Mouse (Mus musculus): ENCODE results near the gene A730071L15Rik. TPM values are rescaled to one million over a fixed set of nuclear protein-coding genes. Genes with fewer than 3 reads are reported as not detected.

Gene A730071L15Rik
- polyA plus RNA-seq, 1 experiment, result 0.49 TPM

DNA sequence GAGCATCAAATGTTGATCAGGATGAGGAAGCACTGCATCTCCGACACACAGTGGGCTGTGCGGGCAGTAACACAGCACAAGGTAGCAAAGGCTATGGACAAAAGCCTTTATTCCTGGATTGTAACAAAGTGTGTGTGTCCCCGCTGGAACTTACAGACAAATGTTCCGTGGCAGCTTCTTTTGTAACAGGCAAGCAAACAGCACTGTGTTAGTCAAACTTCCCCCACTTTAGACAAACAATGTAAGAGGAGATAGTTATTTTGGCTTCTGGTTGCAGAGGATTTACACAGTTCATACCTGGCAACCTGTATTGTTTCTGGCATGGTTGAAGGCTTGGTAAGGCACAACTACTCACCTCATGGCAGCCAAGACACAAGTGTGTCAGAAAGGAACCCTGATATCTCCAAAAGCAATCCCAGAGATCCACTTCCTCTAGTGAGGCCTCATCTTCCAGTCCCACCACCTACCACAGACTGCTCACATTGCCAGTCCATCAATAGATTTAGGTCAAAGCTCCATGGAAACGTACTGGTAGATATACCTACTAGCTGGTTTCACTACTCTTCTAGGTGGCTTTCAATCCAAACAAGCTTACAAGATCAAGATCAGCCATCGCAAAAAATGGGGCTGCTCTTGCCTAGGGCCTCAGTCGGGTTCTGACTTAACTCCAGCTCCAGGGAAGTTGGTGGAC is 34.3 kb upstream of the A730071L15Rik start:
- H3K4me1 ChIP-seq (ENCODE audit: control insufficient read depth, insufficient read depth, low read length), result peaks cover 4% of the 10 kb centered on the region
- H3K9ac ChIP-seq (ENCODE audit: low read depth, poor library complexity, severe bottlenecking), result no peak overlapping the region
- TF ChIP-seq CTCF (IDR thresholded peaks at IDR 0.05; ENCODE audit: low read depth, low read length) (no peak), EP300 (IDR thresholded peaks at IDR 0.05; ENCODE audit: insufficient read depth, low read depth, low read length) (no peak), POLR2A (IDR thresholded peaks at IDR 0.05; ENCODE audit: insufficient read depth, low read length) (no peak)
- H3K27ac ChIP-seq (ENCODE audit: insufficient read depth, low read length), result no peak overlapping the region
- H3K36me3 ChIP-seq (ENCODE audit: control insufficient read depth, insufficient read depth, low read length, poor library complexity, severe bottlenecking), result no peaks in the 10 kb centered on the region
- H3K27me3 ChIP-seq (ENCODE audit: control insufficient read depth, insufficient read depth, low read length, poor library complexity, severe bottlenecking), result no peaks in the 10 kb centered on the region
- H3K9me3 ChIP-seq (replicated peaks; ENCODE audit: control insufficient read depth, insufficient read depth, low read length, poor library complexity, severe bottlenecking), result no peaks in the 10 kb centered on the region
- no peak overlapping the region for H3K4me3 ChIP-seq (ENCODE audit: low read depth, low read length)

DNA sequence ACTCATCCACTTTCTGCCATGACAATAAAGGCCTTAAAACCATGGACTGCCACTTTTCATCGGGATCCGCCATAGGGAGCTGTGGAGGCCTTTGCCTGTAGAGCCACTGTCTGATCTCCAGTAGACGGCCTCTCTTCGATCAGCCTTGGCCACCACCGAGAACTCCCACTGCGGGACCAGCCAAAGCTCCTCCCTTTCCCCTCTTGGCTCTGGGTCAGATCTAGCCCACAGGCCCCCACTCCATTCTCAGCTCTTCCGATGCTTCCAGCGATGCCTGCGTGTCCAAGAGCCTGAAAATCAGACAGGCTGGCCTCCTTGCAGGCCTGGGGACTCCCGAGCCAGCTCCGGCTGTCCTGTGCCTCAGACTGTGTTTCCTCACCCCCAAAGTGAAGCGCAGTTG is 33.5 kb upstream of the A730071L15Rik start:
- Histone ChIP-seq H3K27ac (ENCODE audit: insufficient read depth, low read length) (no peak overlapping the region), H3K36me3 (ENCODE audit: control insufficient read depth, insufficient read depth, low read length, poor library complexity, severe bottlenecking) (no peaks in the 10 kb centered on the region), H3K27me3 (ENCODE audit: control insufficient read depth, insufficient read depth, low read length, poor library complexity, severe bottlenecking) (no peaks in the 10 kb centered on the region), H3K9me3 (replicated peaks; ENCODE audit: control insufficient read depth, insufficient read depth, low read length, poor library complexity, severe bottlenecking) (no peaks in the 10 kb centered on the region), H3K4me1 (ENCODE audit: control insufficient read depth, insufficient read depth, low read length) (peaks cover 4% of the 10 kb centered on the region), H3K4me3 (ENCODE audit: low read depth, low read length) (no peak overlapping the region), H3K9ac (ENCODE audit: low read depth, poor library complexity, severe bottlenecking) (no peak overlapping the region)
- TF ChIP-seq EP300 (IDR thresholded peaks at IDR 0.05; ENCODE audit: insufficient read depth, low read depth, low read length) (no peak), CTCF (IDR thresholded peaks at IDR 0.05; ENCODE audit: low read depth, low read length) (no peak), POLR2A (IDR thresholded peaks at IDR 0.05; ENCODE audit: insufficient read depth, low read length) (no peak)

DNA sequence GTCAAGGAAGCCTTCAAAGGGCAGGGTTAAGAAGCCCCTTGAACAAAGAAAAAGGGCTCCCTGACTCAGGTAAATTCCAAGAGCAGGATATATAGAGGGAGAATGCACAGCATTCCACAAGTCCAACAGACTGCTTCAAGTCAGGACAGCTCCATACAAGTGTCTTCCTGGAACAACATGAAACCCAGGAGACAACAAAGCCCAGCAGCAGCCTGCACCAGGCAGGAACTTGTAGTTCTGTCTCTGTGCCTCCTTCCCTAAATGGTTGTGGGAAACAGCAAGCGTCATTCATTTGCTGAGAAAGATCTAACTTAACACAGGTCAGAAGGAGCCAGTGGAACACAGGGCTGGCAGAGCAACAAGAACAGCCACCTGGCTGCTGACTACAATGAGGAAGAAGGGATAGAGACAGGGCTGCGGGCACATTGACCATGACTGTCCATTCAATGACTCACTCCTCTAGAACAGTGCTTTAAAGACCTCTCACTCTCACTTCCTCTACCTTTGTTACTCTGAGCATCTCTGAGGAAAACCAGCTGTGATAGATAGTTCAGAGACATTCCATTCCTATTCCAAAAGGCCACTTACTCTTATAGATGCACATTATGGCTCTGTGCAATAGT is 30.7 kb upstream of the A730071L15Rik start:
- no peak overlapping the region for H3K27ac ChIP-seq (ENCODE audit: insufficient read depth, low read length)
- no peak overlapping the region for H3K9ac ChIP-seq (ENCODE audit: low read depth, poor library complexity, severe bottlenecking)
- no peaks in the 10 kb centered on the region for H3K36me3 ChIP-seq (ENCODE audit: control insufficient read depth, insufficient read depth, low read length, poor library complexity, severe bottlenecking)
- TF ChIP-seq CTCF (IDR thresholded peaks at IDR 0.05; ENCODE audit: low read depth, low read length), result no peak
- TF ChIP-seq POLR2A (IDR thresholded peaks at IDR 0.05; ENCODE audit: insufficient read depth, low read length), result no peak
- TF ChIP-seq EP300 (IDR thresholded peaks at IDR 0.05; ENCODE audit: insufficient read depth, low read depth, low read length), result no peak
- no peaks in the 10 kb centered on the region for H3K27me3 ChIP-seq (ENCODE audit: control insufficient read depth, insufficient read depth, low read length, poor library complexity, severe bottlenecking)
- peaks cover 2% of the 10 kb centered on the region for H3K4me1 ChIP-seq (ENCODE audit: control insufficient read depth, insufficient read depth, low read length)
- no peaks in the 10 kb centered on the region for H3K9me3 ChIP-seq (replicated peaks; ENCODE audit: control insufficient read depth, insufficient read depth, low read length, poor library complexity, severe bottlenecking)
- no peak overlapping the region for H3K4me3 ChIP-seq (ENCODE audit: low read depth, low read length)

DNA sequence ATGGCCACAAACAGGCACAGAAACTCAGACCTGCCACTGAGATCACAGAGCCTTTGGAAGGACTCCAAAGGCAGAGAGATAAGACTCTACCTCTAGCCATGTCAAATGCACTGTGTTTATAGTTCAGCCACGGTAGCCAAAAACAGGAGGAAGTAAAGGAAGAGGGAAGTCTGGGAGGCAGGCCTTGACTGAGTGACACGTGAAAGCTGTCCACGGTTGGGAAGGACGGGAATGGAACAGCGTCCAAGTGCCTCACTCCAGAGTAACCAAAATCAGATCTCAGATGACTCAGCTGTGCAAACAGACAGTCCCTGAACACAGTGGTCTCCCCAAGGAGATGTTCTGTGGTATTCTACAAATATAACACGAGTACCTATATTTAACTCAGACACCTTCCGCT is 25.1 kb upstream of the A730071L15Rik start:
- TF ChIP-seq EP300 (IDR thresholded peaks at IDR 0.05; ENCODE audit: insufficient read depth, low read depth, low read length), result no peak
- TF ChIP-seq CTCF (IDR thresholded peaks at IDR 0.05; ENCODE audit: low read depth, low read length), result no peak
- TF ChIP-seq POLR2A (IDR thresholded peaks at IDR 0.05; ENCODE audit: insufficient read depth, low read length), result no peak

DNA sequence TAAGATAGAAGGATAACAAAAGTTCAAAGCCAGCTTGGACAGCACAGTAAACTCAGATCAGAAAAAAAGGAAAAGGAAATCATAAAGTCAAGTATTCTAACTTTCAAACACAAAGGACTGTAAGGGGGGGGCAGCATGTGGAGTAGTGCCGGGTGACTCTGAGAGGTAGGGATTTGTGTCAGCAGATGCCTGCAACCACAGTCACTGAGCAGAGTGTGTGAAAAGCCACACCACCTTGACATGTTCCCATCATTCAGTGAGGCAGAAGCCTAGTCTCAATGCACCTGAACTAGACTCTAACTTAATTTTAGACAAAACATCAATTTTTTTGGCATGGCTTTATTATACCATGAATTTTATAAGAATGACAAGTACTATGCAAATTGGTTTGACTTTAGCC is 24.3 kb upstream of the A730071L15Rik start:
- Histone ChIP-seq H3K9me3 (replicated peaks; ENCODE audit: control insufficient read depth, insufficient read depth, low read length, poor library complexity, severe bottlenecking) (no peaks in the 10 kb centered on the region), H3K27me3 (ENCODE audit: control insufficient read depth, insufficient read depth, low read length, poor library complexity, severe bottlenecking) (no peaks in the 10 kb centered on the region), H3K27ac (ENCODE audit: insufficient read depth, low read length) (no peak overlapping the region), H3K4me1 (ENCODE audit: control insufficient read depth, insufficient read depth, low read length) (peaks cover 2% of the 10 kb centered on the region), H3K4me3 (ENCODE audit: low read depth, low read length) (no peak overlapping the region), H3K36me3 (ENCODE audit: control insufficient read depth, insufficient read depth, low read length, poor library complexity, severe bottlenecking) (no peaks in the 10 kb centered on the region), H3K9ac (ENCODE audit: low read depth, poor library complexity, severe bottlenecking) (no peak overlapping the region)
- TF ChIP-seq CTCF (IDR thresholded peaks at IDR 0.05; ENCODE audit: low read depth, low read length), result no peak
- TF ChIP-seq POLR2A (IDR thresholded peaks at IDR 0.05; ENCODE audit: insufficient read depth, low read length), result no peak
- TF ChIP-seq EP300 (IDR thresholded peaks at IDR 0.05; ENCODE audit: insufficient read depth, low read depth, low read length), result no peak

More for the DNA sequence above, 25.1 kb upstream of the A730071L15Rik start:
- no peaks in the 10 kb centered on the region for H3K27me3 ChIP-seq (ENCODE audit: control insufficient read depth, insufficient read depth, low read length, poor library complexity, severe bottlenecking)
- H3K4me3 ChIP-seq (ENCODE audit: low read depth, low read length), result no peak overlapping the region
- no peak overlapping the region for H3K27ac ChIP-seq (ENCODE audit: insufficient read depth, low read length)
- no peaks in the 10 kb centered on the region for H3K36me3 ChIP-seq (ENCODE audit: control insufficient read depth, insufficient read depth, low read length, poor library complexity, severe bottlenecking)
- no peaks in the 10 kb centered on the region for H3K9me3 ChIP-seq (replicated peaks; ENCODE audit: control insufficient read depth, insufficient read depth, low read length, poor library complexity, severe bottlenecking)
- H3K4me1 ChIP-seq (ENCODE audit: control insufficient read depth, insufficient read depth, low read length), result no peaks in the 10 kb centered on the region
- no peak overlapping the region for H3K9ac ChIP-seq (ENCODE audit: low read depth, poor library complexity, severe bottlenecking)

DNA sequence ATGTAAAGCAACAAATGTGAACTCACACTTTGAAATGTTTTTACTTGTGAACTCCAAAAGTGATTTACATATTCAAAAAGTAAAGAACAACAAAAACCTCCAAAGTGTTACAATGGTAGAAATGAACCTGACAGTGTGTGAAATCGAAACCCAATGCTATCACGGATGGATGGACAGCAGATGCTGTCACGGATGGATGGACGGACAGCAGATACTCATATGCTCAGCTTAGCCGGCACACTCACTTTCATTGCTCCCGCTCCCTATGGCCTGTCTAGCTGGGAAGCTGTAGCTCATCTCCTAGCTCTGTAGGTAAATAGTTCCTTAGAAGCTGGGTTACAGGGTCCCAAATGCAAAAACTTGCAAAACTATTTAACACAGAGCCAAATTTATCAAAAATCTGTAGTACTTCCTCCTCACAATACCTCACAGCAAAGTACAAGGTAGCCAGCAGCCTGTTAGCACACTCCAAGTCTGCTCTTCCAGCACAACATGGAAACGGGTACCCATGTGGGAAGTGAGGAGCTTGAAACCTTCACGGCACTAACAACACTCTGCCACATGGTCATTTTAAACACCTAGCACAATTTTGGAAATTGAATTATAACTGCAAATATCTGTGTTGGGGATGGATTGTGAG is 21.9 kb upstream of the A730071L15Rik start:
- H3K4me3 ChIP-seq (ENCODE audit: low read depth, low read length), result no peak overlapping the region
- H3K9me3 ChIP-seq (replicated peaks; ENCODE audit: control insufficient read depth, insufficient read depth, low read length, poor library complexity, severe bottlenecking), result no peaks in the 10 kb centered on the region
- peak overlapping the region; percentile 68 for H3K27ac ChIP-seq (ENCODE audit: insufficient read depth, low read length)
- H3K27me3 ChIP-seq (ENCODE audit: control insufficient read depth, insufficient read depth, low read length, poor library complexity, severe bottlenecking), result no peaks in the 10 kb centered on the region
- no peak for TF ChIP-seq POLR2A (IDR thresholded peaks at IDR 0.05; ENCODE audit: insufficient read depth, low read length)
- no peak for TF ChIP-seq CTCF (IDR thresholded peaks at IDR 0.05; ENCODE audit: low read depth, low read length)
- TF ChIP-seq EP300 (IDR thresholded peaks at IDR 0.05; ENCODE audit: insufficient read depth, low read depth, low read length), result no peak
- H3K36me3 ChIP-seq (ENCODE audit: control insufficient read depth, insufficient read depth, low read length, poor library complexity, severe bottlenecking), result no peaks in the 10 kb centered on the region
- H3K4me1 ChIP-seq (ENCODE audit: control insufficient read depth, insufficient read depth, low read length), result peaks cover 2% of the 10 kb centered on the region
- H3K9ac ChIP-seq (ENCODE audit: low read depth, poor library complexity, severe bottlenecking), result peak overlapping the region; percentile 17; the same call in 1 of the 2 replicates

All from ES-Bruce4 (cell line).